Mouse (Mus musculus) midbrain, embryonic 14.5 days (tissue): ENCODE data around the gene Mrpl39. TPM values are rescaled to one million over a fixed set of nuclear protein-coding genes. Genes with fewer than 3 reads are reported as not detected.
A peak's percentile ranks its signal among the peaks of the same experiment; 100 is the strongest.

Source experiments
- ATAC-seq: fragments of 200-750 bp; cut with Nextera tagmentation; 2 replicates; pipeline ENCODE4 v1.8.0; 2017; ENCODE audit warnings: moderate number of reproducible peaks, moderate library complexity; ENCODE audit not compliant: low FRiP score, low TSS enrichment
- DNase-seq: peaks from one replicate; pipeline ENCODE4 v3.0.0-alpha.2; 2015
- H3K27ac ChIP-seq: fragments of 300-500 bp; sonication (generic); replicated peaks from 2 replicates; pipeline ENCODE4 v1.5.1; 2014; ENCODE audit warnings: mild to moderate bottlenecking, low read depth, low read length, moderate library complexity
- H3K27me3 ChIP-seq: fragments of 300-500 bp; sonication (generic); 2 replicates; pipeline ENCODE4 v1.6.1; 2014; ENCODE audit warnings: low read length, control low read depth, mixed read lengths; ENCODE audit not compliant: control insufficient read depth, insufficient read depth
- H3K36me3 ChIP-seq: fragments of 300-500 bp; sonication (generic); 2 replicates; pipeline ENCODE4 v1.6.1; 2014; ENCODE audit warnings: low read length, control low read depth; ENCODE audit not compliant: control insufficient read depth, insufficient read depth
- H3K4me1 ChIP-seq: fragments of 300-500 bp; sonication (generic); 2 replicates; pipeline ENCODE4 v1.6.1; 2014; ENCODE audit warnings: mild to moderate bottlenecking, antibody characterized with exemption, low read length, control low read depth; ENCODE audit not compliant: control insufficient read depth, insufficient read depth
- H3K4me2 ChIP-seq: fragments of 300-500 bp; sonication (generic); 2 replicates; pipeline ENCODE4 v1.6.1; 2014; ENCODE audit warnings: mild to moderate bottlenecking, low read length, moderate library complexity
- H3K4me3 ChIP-seq: fragments of 300-500 bp; sonication (generic); replicated peaks from 2 replicates; pipeline ENCODE4 v1.5.1; 2014; ENCODE audit warnings: low read depth, low read length
- H3K9ac ChIP-seq: fragments of 300-500 bp; sonication (generic); replicated peaks from 2 replicates; pipeline ENCODE4 v1.6.1; 2014; ENCODE audit warnings: mild to moderate bottlenecking, low read length, moderate library complexity
- H3K9me3 ChIP-seq: fragments of 300-500 bp; sonication (generic); 2 replicates; pipeline ENCODE4 v1.6.1; 2016; ENCODE audit warnings: low read length, control low read depth, mixed read lengths; ENCODE audit not compliant: control insufficient read depth
- WGBS: fragments of 180-500 bp; shearing (Covaris S2); extraction: QIAGEN DNeasy Blood & Tissue Kit; methylation state at CpG from one replicate; pipeline ENCODE4 v1.1.7; 2014; 5-methylcytosine and 5-hydroxymethylcytosine counted together
- microRNA counts: library from miRNA; unstranded; fragments of <30 nt; microRNA quantifications from one replicate; lab custom pipeline; 2016
- microRNA-seq: library from miRNA; unstranded; fragments of <30 nt; microRNA quantifications from one replicate; pipeline ENCODE4, GENCODE M21; 2016
- polyA plus RNA-seq: library from polyadenylated mRNA; unstranded; fragments of >200 nt; fragmentation: Nextera tagmentation; extraction: Ambion mirVana; gene quantifications from 2 replicates; pipeline ENCODE4 v1.2.1, GENCODE M21; 2014

The Mrpl39 gene
- polyA plus RNA-seq, 1 experiment from 2014 or later, result 43.1 TPM

GRCm38 (mm10) chr16:84680760-84681159, 54.8 kb downstream of the Mrpl39 start:
- DNase-seq (no peak), ATAC-seq (no peak)
- Histone ChIP-seq H3K4me3 (no peak overlapping the region), H3K27me3 (no peaks in the 10 kb centered on the region), H3K9ac (no peak overlapping the region), H3K9me3 (no peaks in the 10 kb centered on the region), H3K4me2 (no peak overlapping the region), H3K27ac (no peak overlapping the region), H3K36me3 (no peaks in the 10 kb centered on the region), H3K4me1 (no peaks in the 10 kb centered on the region)
- 82% methylated on average over 5 of the region's 5 CpGs for WGBS

GRCm38 (mm10) chr16:84677292-84677691, 58.2 kb downstream of the Mrpl39 start:
- Histone ChIP-seq H3K9ac (no peak overlapping the region), H3K36me3 (no peaks in the 10 kb centered on the region), H3K4me2 (no peak overlapping the region), H3K4me1 (no peaks in the 10 kb centered on the region), H3K4me3 (no peak overlapping the region), H3K9me3 (no peaks in the 10 kb centered on the region), H3K27me3 (no peaks in the 10 kb centered on the region), H3K27ac (no peak overlapping the region)
- WGBS, result 85% methylated on average over 3 of the region's 3 CpGs
- DNase-seq, result no peak
- no peak for ATAC-seq

MicroRNAs encoded within 50 kb of the gene (microRNA counts, 519-probe panel; counts per million panel counts)
- not detected for microRNA mmu-miR-155 (lab: Ali Mortazavi, UCI)

Small RNA genes lying within 50 kb of the gene (microRNA-seq; reads per million reads assigned to microRNA genes)
- 111 reads per million, percentile 58 among the genes with 10 or more reads in this experiment for gene Mir155

Other genes starting within 250 kb of the Mrpl39 start
- gene A730009L09Rik, start 220.6 kb downstream of the Mrpl39 start, polyA plus RNA-seq, result not detected in 2 replicates
- 25.4 and 37.7 TPM in 2 replicates for gene Jam2, start 38.4 kb upstream of the Mrpl39 start, polyA plus RNA-seq
- 18.4 and 24.9 TPM in 2 replicates for gene Gabpa, start 99.2 kb upstream of the Mrpl39 start, polyA plus RNA-seq
- gene Atp5j, start 99.9 kb upstream of the Mrpl39 start, polyA plus RNA-seq, result 769 and 923 TPM in 2 replicates